Mouse (Mus musculus): ENCODE measurements around the gene Cd8b1.

The Cd8b1 gene

DNA sequence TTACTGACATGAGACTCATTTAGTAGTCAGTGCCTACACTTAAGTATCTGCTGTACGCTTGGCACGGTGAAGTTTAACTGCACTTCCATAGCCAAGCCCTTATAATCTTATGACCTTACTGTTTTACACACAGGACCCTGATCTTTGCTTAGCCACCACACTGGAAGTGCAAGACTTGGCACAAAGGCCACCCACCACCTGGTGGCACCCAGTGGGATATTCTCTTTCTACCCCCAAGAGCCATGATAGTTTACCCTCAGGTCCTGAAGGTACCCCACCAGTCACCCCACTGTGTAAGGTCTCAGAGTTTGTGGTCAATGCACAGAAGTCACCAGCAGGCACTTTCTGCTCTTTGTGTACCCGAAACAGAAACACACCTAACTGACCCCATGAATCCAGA, 28.6 kb downstream of the Cd8b1 start:
- DNase-seq (ENCODE audit: low read depth, low spot score), result no peak

- no peak for DNase-seq (ENCODE audit: low read depth, low spot score)
These were observed 29.6 kb downstream of the Cd8b1 start for GRCm38 (mm10) chr6:71352201-71352600.

DNA sequence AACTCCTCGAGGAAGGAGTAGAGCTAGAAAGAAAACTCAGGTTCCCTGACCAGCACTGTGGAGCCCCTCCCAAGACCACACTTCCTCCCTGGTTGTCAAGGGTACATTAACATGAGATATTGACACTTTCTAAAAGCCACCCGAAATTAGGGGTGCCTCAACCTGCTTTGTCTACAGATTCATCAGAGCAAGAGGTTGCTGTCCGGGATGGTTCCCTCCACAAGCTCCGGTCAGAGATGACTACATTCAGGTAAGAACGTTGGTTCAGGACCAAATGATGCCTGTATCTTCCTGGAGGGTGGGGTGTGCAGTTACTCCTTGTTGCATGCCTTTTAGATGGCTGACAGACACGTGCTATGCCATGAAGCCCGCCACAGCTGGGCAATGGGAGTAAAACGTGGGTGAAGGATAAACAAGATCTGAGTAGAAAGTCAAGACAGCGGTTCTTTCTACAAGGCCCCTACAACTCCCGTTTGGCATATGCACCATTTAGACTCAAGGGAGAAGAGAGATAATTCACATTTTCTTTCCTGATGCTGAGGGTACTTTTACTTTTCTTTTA, 30.4 kb downstream of the Cd8b1 start:
- no peak for DNase-seq (ENCODE audit: low read depth, low spot score)

- DNase-seq (ENCODE audit: low read depth, low spot score), result no peak
These were observed 31.1 kb downstream of the Cd8b1 start for GRCm38 (mm10) chr6:71353722-71354121.

DNA sequence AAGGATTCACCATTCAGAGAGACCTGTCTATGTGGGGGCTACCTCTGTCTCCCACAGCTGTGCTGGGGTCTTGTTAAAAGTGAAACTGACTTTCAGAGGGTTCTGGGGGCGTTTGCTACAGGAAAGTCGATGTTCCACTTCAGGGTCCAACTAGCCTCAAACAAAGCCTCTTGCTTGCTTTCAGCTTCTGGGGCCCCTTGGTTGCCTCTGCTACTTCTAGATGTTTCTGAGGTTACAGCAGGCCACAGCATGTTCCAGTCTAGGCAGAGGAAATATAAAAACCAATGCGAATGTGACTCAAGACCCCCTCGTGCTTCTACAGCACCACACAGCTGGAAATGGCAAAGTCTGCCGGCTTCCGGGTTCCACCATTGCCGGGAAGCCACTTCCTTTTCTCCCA, 34.9 kb downstream of the Cd8b1 start:
- DNase-seq (ENCODE audit: low read depth, low spot score), result no peak

GRCm38 (mm10) chr6:71360221-71360620, 37.6 kb downstream of the Cd8b1 start:
- no peak for DNase-seq (ENCODE audit: low read depth, low spot score)

GRCm38 (mm10) chr6:71360751-71361150, 38.2 kb downstream of the Cd8b1 start:
- DNase-seq (ENCODE audit: low read depth, low spot score), result no peak

DNA sequence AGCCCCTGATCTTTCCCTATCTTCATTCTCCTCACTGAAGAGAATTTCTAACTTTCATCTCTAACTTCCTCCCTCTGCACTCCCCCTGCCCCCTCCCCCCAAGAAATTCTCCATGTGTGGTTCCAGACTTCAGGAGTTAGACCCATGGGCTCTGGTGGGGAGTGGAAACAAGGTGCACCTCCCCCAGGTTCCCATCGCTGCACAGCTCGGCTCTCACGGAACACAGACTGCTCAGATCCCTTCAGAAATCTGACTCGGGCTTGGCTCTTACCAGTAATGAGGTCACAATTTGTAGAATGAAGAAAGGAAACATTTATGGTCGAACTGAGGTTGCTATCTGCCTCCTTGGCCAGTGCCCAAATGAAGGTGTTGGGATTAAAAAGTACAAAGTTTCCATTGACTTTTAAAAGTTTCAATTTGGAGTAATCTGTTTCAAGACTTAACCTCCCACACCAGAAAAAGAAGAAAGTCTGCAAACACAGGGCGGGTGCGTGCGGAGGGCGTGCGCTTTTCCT, 38.6 kb downstream of the Cd8b1 start:
- DNase-seq (ENCODE audit: low read depth, low spot score), result no peak

DNA sequence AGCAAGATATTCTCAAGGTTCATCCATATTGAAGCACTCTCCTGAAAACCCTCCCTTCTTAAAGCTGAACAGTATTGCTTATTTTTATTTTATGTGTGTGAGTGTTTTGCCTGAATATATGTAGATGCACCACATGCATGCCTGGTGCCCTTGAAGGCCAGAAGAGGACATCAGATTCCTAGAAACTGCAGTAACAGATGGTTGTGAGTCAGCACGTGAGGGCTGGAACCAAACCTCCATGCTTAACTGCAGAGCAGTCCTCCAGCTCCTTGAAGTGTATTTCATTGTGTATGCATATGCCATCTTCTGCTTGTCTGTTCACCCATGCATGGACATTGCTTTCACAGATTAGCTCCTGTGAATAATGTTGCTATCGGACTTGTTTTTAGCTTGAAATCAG, 41.4 kb downstream of the Cd8b1 start:
- no peak for DNase-seq (ENCODE audit: low read depth, low spot score)

- DNase-seq (ENCODE audit: low read depth, low spot score), result no peak
These were observed 46.8 kb downstream of the Cd8b1 start for GRCm38 (mm10) chr6:71369416-71369815.

DNA sequence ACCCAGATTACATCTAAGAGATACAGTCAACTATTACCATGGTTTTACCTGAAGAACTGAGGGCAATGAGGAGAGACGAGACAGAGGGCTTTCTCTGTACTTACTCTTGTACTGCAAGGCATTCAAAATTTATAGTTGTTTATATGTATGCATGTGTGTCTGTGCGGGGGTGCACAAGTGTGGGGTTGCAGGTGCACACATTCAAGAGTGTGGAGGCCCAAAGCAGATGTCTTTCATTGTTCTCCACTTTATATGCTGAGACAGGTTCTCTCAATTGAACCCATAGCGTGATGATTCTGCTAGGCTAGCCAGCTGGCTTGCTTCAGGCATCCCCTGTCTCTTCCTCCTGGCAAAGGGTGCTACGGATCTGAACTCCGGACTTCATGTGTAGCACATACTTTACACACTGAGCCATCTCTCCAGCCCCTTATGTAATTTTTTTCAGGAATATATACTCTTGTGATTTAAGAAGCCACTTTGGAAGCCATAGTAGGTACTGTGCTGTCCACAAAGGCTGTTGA, 48.6 kb downstream of the Cd8b1 start:
- no peak for DNase-seq (ENCODE audit: low read depth, low spot score)

- DNase-seq (ENCODE audit: low read depth, low spot score), result no peak
These were observed 49.6 kb downstream of the Cd8b1 start for GRCm38 (mm10) chr6:71372041-71372720.

DNA sequence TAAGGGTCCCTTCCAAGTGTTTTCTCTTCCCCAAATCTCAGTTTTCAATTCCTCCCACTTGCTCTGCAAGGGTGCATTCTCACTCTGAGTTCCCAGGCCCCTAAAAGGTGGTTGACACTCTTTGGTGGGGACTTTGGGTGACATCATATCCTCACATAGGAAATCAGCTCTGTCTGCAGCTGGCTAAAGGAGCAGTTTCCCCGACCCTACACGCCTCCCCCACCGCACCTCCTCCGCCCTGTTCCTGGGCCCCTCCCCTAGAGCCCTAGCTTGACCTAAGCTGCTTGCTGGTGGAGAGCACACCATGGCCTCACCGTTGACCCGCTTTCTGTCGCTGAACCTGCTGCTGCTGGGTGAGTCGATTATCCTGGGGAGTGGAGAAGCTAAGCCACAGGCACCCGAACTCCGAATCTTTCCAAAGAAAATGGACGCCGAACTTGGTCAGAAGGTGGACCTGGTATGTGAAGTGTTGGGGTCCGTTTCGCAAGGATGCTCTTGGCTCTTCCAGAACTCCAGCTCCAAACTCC, 50.7 kb downstream of the Cd8b1 start, which contains the start of gene Cd8a:
TSS of gene Cd8a (plus strand) at position 179 of the 527 bp plus-strand sequence.
- DNase-seq (ENCODE audit: low read depth, low spot score), result no peak

DNA sequence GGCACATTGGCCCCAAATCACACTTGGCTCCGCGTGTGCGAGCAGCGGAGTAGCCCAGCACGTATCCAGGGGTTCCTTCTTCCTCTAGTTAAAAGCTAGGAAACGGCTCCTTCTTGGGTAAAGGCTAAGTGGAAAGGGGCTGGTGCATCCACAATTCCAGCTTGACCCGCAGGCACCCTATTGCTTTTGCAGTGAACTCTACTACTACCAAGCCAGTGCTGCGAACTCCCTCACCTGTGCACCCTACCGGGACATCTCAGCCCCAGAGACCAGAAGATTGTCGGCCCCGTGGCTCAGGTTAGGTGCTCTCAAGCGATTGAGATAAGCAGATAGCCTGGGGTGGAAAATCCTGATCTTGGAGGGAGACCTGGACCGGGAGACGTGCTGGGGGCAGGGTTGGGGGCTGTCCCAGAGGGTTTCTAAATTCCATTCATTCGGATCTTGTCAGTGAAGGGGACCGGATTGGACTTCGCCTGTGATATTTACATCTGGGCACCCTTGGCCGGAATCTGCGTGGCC, 51.8 kb downstream of the Cd8b1 start:
- no peak for DNase-seq (ENCODE audit: low read depth, low spot score)

DNA sequence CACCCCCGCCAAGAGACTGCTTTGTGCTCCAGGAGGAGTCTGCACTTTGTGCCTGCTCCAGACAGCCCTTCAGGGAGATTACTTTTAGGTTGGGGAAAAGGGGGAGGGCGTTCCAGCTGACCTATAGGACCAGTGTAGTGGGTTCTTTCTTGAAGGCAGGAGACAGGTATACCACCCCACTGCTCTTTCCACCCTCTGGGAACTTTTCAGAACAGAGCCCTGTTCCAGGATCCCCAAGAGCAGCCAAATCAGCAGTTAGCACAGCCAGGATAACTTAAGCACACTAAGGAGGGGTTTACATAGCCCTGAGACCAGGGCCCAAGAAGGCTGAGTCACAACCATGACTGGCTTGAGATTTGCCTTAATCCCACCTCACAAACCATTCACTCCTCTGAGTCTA, 52.3 kb downstream of the Cd8b1 start:
- DNase-seq (ENCODE audit: low read depth, low spot score), result no peak

DNA sequence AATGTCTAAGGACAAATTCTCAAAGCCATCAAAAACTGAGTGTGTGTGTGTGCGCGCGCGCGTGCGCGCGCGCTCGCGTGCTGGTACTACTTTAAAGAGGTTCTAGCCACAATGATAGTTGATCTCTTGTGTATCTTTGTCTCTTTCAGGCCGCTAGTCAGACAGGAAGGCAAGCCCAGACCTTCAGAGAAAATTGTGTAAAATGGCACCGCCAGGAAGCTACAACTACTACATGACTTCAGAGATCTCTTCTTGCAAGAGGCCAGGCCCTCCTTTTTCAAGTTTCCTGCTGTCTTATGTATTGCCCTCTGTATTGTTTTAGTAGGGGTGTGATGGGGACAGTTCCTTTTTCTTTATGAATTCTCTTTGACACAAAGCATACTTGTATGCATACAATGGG, 54.1 kb downstream of the Cd8b1 start:
- no peak for DNase-seq (ENCODE audit: low read depth, low spot score)

GRCm38 (mm10) chr6:71381654-71382053, 59.1 kb downstream of the Cd8b1 start:
- DNase-seq (ENCODE audit: low read depth, low spot score), result no peak
